Mouse (Mus musculus) ovary, postnatal 36 days (tissue): ENCODE measurements around the gene Lbx2.

Experiments used
- DNase-seq: peaks from one replicate; pipeline ENCODE4 v3.0.0; 2022; ENCODE audit warnings: low spot score, mixed read lengths

Gene Lbx2

GRCm38 (mm10) chr6:83086121-83087035 lies at the start of gene Lbx2:
Gene Lbx2, plus strand, starts transcription at chr6:83086367.
- DNase-seq, result peak; percentile 47

DNA sequence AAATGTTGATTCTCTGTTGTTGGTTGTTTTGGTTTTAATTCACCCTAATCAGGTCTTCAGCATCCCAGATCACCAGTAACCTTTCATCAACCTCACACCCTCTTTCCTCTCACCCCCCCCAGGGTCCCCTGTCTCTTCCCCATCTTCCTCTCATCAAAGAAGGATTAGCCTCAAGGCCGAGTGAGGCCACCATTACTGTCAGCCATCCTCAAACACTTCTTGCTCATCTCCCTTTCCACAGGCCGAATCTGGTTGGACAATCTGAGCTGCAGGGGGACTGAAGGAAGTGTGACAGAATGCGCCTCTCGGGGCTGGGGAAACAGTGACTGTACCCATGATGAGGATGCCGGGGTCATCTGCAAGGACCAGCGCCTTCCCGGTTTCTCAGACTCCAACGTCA lies 49.0 kb upstream of the Lbx2 start:
- no peak for DNase-seq

GRCm38 (mm10) chr6:83038496-83039012 lies 47.6 kb upstream of the Lbx2 start:
- DNase-seq, result peak; percentile 86

DNA sequence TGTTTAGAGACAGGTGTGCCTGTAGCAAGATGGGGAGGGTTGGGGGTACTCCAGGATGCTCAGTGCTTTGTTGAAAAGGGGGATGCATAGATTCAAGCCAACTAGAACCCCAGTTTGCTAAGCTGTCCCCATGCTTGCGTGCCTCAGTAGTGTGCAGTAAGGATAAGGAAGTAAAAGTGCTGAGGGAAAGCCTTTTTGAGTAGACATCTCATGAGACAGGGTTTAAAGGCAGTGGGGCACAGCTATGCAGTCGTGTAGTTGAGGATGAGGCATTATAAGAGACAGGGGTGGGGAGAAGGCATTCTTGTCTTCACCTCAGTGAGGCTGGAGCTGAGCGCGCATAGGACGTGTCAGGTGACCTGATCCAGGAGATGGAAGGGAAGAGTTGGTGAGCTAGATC lies 45.6 kb upstream of the Lbx2 start:
- DNase-seq, result no peak

DNA sequence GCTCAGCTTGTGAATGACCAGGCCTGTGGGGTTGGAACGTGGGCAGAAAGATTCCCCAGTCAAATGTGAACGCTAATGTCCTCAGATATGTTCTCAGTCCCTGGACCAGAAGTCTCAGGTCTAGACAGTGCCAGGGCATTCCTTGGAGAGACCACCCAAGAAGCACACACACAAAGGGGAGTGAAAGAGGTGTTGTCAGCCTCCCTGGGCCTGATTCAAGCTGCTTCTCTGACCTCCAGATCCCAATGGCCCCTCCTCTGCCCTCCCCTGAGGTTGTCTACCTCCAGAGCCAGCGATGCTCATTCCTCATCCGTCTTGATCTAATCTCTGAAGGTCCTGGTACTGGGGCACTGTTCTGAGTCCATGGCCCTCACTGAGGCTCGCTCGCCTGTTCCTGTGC lies 42.6 kb upstream of the Lbx2 start:
- DNase-seq, result no peak

- DNase-seq, result no peak
Measured at GRCm38 (mm10) chr6:83043993-83044392, 42.2 kb upstream of the Lbx2 start.

- no peak for DNase-seq
Measured at GRCm38 (mm10) chr6:83044742-83045141, 41.4 kb upstream of the Lbx2 start.

DNA sequence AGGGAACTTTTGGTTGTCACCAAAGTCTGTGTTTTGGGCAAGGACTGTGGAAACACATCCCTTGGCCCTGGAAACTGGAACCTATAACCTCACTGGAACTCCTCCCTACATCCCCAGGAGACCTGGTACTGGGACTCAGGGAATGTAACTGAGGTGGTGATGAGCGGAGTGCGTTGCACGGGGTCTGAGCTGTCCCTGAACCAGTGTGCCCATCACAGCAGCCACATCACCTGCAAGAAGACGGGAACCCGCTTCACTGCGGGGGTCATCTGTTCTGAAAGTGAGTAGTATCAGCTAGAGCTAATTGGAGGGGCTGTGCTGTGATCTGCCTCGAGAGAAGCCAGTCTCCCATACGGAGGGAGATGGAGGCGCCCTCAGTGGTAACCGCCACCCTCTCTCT lies 36.8 kb upstream of the Lbx2 start:
- DNase-seq, result no peak

- peak; percentile 30 for DNase-seq
Measured at GRCm38 (mm10) chr6:83053136-83053960, 32.8 kb upstream of the Lbx2 start.

DNA sequence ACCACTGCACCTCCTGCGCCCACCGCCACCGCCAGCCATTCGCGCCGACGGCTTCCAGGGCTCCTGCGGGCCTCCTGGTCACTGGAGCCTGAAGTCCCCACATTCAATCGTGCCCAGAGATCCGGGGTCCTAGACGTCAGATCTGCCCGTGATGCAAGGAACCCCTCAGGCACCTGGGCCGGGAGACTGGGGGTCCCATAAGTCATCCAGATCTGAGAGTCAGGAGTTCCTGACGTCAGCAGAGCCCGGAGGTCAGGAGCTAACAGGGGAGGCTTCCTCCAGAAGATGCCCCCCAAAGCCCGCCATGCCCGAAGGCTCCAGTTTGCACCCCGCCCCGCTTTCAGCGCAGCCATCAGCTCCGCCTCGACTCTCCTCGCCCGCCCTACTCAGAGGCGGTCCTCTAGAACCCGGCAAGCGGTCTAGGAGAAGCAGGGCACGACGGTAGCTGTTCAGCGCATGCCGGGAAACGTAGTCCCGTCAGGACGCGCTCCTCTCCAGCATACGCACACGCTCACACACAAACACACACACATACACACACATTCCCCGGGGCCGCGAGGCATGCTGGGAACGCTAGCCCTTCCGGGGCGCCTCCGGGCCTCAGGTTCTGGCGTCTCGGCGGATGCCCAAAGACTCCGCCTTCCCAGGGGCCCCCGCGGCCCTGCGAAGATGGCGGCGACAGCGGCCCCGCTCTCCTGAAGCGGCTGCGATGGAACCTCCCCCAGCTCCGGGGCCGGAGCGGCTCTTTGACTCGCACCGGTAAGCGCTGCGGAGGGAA lies 31.9 kb upstream of the Lbx2 start, which contains the start of gene Aup1:
TSS of gene Aup1 (plus strand) at position 448 of the 778 bp plus-strand sequence.
- DNase-seq, result peak; percentile 96

DNA sequence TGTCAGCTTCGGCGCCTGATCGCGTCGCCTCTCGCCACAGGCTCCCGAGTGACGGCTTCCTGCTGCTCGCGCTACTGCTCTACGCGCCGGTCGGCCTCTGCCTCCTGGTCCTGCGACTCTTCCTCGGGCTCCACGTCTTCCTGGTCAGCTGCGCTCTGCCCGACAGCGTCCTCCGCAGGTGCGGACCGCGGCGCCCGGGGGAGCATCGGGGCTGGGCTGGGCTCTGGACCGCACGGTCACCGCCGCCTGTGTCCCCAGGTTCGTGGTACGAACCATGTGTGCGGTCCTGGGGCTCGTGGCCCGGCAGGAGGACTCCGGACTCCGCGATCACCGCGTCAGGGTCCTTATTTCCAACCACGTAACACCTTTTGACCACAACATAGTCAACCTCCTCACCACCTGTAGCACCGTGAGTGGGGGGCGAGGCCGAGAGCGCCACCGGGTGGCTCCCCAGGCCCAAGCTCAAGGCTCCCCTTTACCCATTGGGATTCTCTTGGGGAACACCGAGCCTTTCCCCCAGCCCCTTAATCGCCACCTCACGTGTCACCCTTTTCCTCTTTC lies 31.2 kb upstream of the Lbx2 start, which contains the start of gene Htra2:
TSS of gene Htra2 (minus strand) at position 403 of the 561 bp plus-strand sequence.
- DNase-seq, result no peak

DNA sequence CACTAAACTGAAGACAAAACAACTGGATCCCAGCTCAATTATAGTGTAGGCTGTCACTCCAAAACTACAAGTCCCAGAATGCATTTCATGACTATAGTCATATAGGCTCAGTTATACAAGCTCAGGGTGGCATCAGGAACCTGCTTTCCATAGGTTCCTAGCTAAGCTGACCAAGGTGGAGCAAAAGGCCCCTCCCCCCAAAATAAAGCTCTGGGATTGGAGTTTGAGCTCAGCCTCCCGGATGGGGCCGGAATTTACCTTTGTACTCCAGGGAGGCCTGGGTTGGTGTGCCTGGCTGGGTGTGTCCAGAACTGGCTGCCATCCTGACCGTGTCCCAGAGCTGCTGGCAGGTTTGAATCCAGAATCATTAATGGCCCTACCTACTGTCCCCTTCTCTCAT lies 28.4 kb upstream of the Lbx2 start, which contains the start of gene Dqx1:
TSS of gene Dqx1 (plus strand) at position 55 of the 400 bp plus-strand sequence.
- no peak for DNase-seq

- no peak for DNase-seq
Measured at GRCm38 (mm10) chr6:83058725-83059124, 27.4 kb upstream of the Lbx2 start.

GRCm38 (mm10) chr6:83065995-83066394 lies 20.2 kb upstream of the Lbx2 start:
- DNase-seq, result no peak

GRCm38 (mm10) chr6:83066441-83066840 lies 19.7 kb upstream of the Lbx2 start:
- no peak for DNase-seq

DNA sequence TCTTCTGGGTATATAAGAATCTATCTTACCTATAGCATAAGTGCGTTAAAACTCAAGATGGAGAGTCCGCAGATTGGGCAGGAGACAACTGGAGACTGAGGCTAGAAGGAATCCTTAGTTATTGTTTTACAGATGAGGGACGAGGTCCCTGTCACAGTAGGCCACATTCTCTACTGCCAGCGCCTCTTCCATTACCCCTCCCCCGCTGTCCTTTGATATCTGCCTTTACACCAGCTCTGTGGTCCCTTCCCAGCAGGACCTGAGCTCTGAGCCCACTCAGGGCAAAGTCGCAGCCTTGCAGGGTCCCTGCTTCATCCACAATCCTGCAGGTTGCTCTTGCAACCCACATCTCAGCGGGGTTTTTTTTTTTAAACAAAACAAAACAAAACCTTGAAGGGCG lies 17.9 kb upstream of the Lbx2 start:
- no peak for DNase-seq

GRCm38 (mm10) chr6:83068706-83069487 lies 17.3 kb upstream of the Lbx2 start:
- DNase-seq, result no peak

- DNase-seq, result no peak
Measured at GRCm38 (mm10) chr6:83069488-83070246, 16.5 kb upstream of the Lbx2 start.

DNA sequence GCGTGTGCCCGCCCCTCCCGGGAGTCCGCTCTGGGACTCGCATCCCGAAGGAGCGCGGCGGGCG lies 16.1 kb upstream of the Lbx2 start, which contains the start of gene Tlx2:
TSS of gene Tlx2 (minus strand) at position 47 of the 64 bp plus-strand sequence.
- DNase-seq, result no peak
